Mouse (Mus musculus): Measurements from ENCODE around the gene Jak2. TPM values are rescaled to one million over a fixed set of nuclear protein-coding genes. Genes with fewer than 3 reads are reported as not detected.

The Jak2 gene
- polyA plus RNA-seq (2014; fragmentation: Illumina TruSeq; extraction: RNeasy Lipid Tissue Mini Kit (QIAGEN cat#74804); ENCODE audit: low read depth, low replicate concordance), result 66.1 TPM

GRCm38 (mm10) chr19:29251191-29251957 lies at the start of gene Jak2:
Gene Jak2 (plus strand): TSS chr19:29251828.

DNA sequence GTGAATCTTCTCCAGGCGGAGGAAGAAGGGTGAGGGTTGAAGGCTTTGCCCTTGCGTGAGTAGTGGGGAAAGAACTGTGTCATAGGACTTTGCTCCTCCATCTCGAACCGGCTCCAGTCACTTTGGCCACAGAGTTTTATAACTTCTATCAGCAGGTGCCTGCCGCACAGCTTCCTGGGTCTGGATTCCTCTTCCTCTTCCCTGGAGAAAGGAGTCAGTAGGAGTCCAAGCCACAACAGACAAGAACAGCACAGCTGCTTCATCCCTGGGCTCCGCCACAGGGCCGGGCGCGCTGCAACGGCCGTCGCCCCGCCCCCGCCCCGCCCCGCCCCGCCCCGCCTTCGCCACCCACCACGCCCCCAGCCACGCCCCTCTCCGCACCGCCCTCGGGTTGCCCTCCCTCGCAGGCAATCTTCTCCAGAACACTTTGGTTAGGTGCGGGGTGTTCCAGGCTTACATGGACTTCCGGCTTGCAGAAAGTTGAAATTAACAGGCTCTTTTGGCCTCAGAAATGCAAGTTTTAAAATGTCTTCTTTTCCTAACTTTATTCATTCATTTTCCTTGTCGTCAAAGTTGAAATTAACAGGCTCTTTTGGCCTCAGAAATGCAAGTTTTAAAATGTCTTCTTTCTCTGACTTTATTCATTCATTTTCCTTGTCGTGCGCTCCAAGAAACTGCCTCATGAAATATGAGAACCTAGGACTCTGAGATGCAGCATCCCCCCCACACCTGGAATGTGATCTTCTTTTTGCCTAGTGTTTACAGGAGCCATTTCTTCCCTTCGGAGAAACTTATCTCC lies 73.6 kb downstream of the Jak2 start, which contains the start of gene Insl6:
TSS of gene Insl6 (minus strand) at position 304 of the 799 bp plus-strand sequence.

GRCm38 (mm10) chr19:29334068-29334745 lies 82.6 kb downstream of the Jak2 start, which contains the start of gene Rln1:
Gene Rln1 (minus strand): TSS chr19:29334670.

Other genes starting within 250 kb of the Jak2 start
- gene Ak3, start 203.9 kb upstream of the Jak2 start, polyA plus RNA-seq (2014; fragmentation: Illumina TruSeq; extraction: RNeasy Lipid Tissue Mini Kit (QIAGEN cat#74804); ENCODE audit: low read depth, low replicate concordance), result 497 TPM
- gene Rcl1, start 150.5 kb upstream of the Jak2 start, polyA plus RNA-seq (2014; fragmentation: Illumina TruSeq; extraction: RNeasy Lipid Tissue Mini Kit (QIAGEN cat#74804); ENCODE audit: low read depth, low replicate concordance), result 4.4 TPM
- 1.3 TPM for gene Insl6, start 73.5 kb downstream of the Jak2 start, polyA plus RNA-seq (2014; fragmentation: Illumina TruSeq; extraction: RNeasy Lipid Tissue Mini Kit (QIAGEN cat#74804); ENCODE audit: low read depth, low replicate concordance)
- gene Rln1, start 82.8 kb downstream of the Jak2 start, polyA plus RNA-seq (2014; fragmentation: Illumina TruSeq; extraction: RNeasy Lipid Tissue Mini Kit (QIAGEN cat#74804); ENCODE audit: low read depth, low replicate concordance), result not detected
- 55.4 TPM for gene Plgrkt, start 115.6 kb downstream of the Jak2 start, polyA plus RNA-seq (2014; fragmentation: Illumina TruSeq; extraction: RNeasy Lipid Tissue Mini Kit (QIAGEN cat#74804); ENCODE audit: low read depth, low replicate concordance)
- gene Cd274, start 115.6 kb downstream of the Jak2 start, polyA plus RNA-seq (2014; fragmentation: Illumina TruSeq; extraction: RNeasy Lipid Tissue Mini Kit (QIAGEN cat#74804); ENCODE audit: low read depth, low replicate concordance), result 16.7 TPM
- not detected for gene Pdcd1lg2, start 159.1 kb downstream of the Jak2 start, polyA plus RNA-seq (2014; fragmentation: Illumina TruSeq; extraction: RNeasy Lipid Tissue Mini Kit (QIAGEN cat#74804); ENCODE audit: low read depth, low replicate concordance)